Mouse (Mus musculus): ENCODE results near the gene Cfd. TPM values are rescaled to one million over a fixed set of nuclear protein-coding genes. Genes with fewer than 3 reads are reported as not detected.

The Cfd gene
- polyA plus RNA-seq, 1 experiment from 2014 or later = 4.2 TPM

DNA sequence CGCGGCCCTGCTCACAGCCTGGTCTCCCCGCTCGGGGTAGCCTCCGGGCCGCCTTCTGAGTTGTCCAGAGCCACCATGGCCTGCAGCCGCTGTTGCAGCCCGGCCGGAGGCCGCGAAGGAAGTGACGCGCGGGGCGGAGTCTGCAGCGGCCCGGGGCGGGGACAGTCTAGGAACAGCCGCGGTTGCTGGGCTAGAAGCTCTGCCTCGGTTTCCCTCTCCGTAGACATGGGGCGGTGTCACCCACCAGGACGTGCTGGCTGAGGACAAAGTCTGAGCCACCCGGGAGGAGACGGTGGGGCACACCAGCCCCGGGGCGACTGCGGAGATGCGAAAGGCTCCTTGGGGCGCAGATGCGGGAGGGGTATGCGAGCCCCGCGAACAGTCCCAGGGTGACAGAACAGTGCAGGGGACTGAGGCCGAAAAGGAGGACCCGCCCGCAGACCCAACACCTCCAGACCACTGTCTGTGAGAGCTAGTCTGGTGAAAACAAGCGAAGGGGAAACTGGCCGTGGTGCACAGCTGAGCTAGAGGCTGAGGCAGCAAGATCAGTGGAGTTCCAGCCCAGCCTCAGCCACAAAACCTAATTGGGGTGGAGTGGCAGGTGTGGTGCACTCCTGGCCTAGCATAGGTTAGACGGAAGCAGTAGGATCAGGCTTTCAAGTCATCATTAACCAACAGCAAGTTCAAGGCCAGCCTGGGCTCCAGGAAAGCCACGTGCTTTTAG is 26.3 kb downstream of the Cfd start, which contains the start of gene Kiss1r:
Gene Kiss1r, plus strand, starts transcription at position 164 of the 724 bp plus-strand sequence.
- DNase-seq (ENCODE audit: low spot score) = peak; percentile 80

DNA sequence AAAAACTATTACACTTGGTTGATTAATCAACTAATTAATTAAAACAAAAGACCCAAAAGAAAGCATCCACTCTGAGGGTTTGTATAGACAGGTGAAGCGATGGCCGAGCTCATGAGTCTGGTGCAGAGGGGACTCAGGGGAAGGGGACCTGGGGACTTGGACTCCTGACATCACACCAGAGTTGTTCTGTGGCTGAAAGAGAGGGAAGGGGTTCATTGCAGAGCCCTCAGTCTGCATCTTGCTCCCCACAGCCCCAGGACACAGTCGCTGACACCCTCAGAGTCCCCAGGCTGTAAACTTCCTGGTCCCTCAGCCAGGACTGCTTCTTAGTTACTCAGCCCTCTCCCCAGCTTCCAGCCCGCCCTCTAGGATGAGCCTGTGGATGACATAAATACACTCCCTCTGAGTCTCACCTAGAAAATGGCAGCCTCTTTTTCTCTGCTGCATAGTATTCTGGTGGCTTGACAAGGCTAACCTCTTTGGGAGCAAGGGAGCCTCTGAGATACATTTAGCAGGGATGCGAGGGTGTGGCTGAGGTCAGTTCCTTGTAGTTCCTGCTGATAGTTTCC is 27.0 kb downstream of the Cfd start:
- no peak for DNase-seq (ENCODE audit: low spot score)

DNA sequence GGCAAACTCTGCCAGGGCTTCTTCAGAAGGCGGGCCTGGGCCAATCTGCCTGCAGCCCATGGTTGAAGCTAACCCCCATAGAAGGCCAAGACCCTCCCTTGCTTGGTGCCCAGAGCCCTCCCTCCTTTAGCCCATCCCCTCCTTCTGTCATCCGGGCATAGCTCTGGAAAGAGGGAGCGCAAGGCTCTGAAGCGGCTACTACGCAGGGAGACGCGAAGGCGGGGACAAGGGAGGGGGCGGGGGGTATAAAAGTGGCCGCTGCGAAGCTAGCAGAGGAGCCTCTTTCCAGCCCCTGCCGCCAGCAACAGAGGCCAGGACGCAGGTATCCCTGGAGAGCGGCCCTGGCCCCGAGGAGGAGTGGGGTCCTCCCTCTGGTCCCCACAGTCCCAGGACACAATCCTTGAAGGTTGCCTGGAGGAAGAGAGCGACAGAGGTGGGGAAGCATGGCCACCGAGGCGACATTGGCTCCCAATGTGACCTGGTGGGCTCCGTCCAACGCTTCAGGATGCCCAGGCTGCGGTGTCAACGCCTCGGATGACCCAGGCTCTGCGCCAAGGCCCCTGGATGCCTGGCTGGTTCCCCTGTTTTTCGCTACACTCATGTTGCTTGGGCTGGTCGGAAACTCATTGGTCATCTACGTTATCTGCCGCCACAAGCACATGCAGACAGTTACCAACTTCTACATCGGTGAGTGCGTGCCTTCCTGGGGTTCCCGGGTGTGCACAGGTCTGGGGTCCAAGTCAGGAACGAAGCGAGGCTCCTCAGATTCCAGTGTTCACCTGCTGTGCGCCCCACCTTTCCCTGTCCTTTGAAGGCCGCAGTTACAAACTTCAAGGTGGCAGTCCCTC is 27.8 kb downstream of the Cfd start:
- DNase-seq (ENCODE audit: low spot score) = no peak

DNA sequence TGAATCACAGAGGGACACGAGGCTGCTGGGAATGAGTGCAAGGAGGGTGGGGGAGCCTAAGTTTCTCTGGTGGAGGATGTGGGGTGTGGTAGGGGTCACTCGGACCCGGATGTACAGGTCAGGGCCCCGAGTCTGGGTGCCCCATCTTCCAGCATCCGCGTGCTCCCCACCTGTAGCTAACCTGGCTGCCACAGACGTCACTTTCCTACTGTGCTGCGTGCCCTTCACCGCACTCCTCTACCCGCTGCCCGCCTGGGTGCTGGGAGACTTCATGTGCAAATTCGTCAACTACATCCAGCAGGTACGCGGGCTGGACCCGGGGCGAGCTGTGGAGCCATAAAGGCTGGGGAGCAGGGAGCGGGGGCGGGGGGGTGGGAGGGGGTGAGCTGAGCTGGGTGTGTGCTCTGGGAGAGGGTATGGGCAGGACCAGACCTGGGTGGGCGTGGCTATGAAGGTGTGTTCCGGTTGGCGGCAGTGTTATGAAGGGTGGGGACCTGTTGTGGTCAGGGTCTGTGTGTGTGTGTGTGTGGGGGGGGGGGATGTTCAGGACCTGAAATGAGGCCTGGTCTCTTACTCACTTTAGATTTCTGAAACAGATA is 28.7 kb downstream of the Cfd start:
- DNase-seq (ENCODE audit: low spot score) = no peak

DNA sequence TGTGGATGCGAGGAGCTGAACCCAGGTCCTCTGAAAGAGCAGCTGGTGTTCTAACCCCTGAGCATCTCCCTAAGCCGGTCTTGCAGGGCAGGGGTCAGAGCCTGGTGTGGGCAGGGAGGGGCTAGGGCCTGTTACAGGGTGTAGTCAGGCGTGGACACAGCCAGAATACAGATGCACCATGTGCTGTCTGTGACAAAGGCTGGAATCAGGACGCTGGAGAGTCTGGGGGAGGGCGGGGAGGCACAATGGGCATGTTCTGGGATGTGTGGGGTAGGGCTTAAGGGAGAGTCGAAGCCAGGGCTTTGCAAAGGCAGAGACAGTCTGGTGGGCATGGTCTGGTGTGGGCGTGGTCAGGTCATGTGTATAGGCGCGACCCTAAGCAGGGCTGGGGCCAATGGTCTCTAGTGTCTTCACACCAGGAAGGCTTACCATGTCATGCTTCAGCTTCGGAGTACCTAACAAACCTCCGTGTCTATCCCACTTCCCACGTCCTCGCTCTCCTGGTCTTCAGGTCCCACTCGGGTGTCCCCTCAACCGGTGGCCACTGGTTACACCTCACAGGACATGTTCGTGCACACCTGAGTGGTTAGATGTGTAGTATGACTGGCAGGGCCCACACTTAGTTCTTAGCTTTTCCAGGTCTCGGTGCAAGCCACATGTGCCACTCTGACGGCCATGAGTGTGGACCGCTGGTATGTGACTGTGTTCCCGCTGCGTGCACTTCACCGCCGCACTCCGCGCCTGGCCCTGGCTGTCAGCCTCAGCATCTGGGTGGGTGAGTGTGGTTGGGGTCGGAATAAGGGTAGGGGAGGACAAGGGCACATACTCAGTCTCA is 29.6 kb downstream of the Cfd start:
- no peak for DNase-seq (ENCODE audit: low spot score)

DNA sequence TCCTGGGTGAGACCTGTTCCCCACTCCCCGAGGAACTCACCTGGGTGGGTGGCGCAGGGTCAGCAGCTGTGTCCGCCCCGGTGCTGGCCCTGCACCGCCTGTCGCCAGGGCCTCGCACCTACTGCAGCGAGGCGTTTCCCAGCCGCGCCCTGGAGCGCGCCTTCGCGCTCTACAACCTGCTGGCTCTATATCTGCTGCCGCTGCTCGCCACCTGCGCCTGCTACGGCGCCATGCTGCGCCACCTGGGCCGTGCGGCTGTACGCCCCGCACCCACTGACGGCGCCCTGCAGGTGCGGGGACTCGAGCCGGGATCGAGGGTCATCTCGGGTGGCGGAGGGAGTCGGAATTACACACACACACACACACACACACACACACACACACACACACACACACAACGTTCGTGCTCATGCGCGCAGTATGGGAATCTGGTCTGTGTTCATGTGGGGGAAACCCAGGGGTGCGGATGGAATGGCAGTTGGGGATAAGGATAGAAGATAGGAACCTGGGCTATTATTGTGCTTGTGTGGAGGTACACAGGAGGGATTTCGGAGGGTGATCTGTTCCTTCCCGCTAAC is 30.4 kb downstream of the Cfd start, which contains the start of gene R3hdm4:
Gene R3hdm4, minus strand, starts transcription at position 251 of the 578 bp plus-strand sequence.
- peak; percentile 45 for DNase-seq (ENCODE audit: low spot score)

DNA sequence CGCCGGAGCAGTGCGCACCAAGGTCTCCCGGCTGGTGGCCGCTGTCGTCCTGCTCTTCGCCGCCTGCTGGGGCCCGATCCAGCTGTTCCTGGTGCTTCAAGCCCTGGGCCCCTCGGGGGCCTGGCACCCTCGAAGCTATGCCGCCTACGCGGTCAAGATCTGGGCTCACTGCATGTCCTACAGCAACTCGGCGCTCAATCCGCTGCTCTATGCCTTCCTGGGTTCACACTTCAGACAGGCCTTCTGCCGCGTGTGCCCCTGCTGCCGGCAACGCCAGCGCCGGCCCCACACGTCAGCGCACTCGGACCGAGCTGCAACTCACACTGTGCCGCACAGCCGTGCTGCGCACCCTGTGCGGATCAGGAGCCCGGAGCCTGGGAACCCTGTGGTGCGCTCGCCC is 30.9 kb downstream of the Cfd start:
- DNase-seq (ENCODE audit: low spot score) = no peak

DNA sequence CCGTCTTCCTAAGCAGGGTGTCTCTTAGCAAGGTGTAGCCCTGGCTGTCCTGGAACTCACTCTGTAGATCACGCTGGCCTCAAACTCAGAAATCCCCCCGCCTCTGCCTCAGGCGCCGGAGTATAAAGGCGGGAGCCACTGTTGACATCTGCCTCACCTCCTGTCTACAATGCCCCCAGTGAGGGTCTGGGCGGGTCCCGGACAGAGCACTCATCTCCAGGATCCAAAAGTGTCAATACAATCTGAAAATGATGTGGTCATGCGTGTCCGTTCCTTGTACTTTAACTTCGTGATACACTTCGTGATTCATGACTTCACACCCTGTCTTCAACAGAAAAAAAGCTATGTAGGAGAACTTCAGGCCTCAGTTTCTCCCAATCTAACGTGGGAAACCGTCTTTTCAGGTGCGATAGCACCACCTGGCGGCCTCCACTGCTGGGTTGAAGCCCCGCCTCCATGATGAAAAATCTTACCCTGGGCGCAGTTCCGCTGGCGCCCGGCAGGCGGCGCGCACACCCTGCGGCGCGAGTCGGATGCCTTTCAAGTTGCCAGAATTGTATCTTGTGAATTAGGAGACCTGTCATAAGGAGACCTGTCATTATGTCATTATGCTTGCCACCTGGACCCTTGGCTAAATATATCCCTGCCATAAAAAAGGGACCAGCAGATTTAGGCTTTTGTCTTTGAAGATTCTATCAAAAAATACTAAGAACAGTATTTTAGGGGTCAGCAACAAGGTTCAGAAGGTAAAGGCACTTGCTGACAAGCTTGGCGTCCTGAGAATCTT is 34.5 kb downstream of the Cfd start:
- peak; percentile 91 for DNase-seq (ENCODE audit: low spot score)

DNA sequence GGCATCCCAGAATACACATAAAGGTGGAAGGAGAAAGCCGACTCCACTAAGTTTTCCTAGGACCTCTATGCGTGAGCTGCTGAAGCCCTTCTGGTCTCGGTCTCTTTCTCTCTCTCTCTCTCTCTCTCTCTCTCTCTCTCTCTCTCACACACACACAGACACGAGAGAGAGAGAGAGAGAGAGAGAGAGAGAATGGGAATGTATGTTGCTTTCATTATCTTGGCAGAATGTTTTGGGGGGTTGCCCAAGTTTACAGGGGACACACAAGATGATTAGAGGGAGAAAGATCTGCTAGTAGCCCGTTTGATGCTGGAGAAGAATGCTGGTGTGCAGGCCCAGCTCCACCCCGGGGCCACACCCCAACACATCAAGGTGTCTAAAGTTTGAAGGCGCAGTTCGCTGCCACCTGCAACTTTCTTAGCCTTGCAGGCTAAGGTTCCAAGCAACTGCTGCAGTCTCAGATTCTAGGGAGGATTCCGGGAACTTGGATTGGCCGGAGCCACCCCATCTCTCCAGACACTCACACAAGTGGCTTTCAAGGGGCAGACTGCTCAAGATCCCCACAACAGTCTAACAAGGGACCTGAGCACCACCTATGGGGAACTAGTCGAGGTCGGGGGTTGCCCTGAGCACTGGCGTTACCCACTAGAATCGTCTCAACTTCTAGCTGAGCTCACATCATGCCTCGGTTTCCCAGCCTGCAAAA is 35.3 kb downstream of the Cfd start:
- DNase-seq (ENCODE audit: low spot score) = peak; percentile 42

DNA sequence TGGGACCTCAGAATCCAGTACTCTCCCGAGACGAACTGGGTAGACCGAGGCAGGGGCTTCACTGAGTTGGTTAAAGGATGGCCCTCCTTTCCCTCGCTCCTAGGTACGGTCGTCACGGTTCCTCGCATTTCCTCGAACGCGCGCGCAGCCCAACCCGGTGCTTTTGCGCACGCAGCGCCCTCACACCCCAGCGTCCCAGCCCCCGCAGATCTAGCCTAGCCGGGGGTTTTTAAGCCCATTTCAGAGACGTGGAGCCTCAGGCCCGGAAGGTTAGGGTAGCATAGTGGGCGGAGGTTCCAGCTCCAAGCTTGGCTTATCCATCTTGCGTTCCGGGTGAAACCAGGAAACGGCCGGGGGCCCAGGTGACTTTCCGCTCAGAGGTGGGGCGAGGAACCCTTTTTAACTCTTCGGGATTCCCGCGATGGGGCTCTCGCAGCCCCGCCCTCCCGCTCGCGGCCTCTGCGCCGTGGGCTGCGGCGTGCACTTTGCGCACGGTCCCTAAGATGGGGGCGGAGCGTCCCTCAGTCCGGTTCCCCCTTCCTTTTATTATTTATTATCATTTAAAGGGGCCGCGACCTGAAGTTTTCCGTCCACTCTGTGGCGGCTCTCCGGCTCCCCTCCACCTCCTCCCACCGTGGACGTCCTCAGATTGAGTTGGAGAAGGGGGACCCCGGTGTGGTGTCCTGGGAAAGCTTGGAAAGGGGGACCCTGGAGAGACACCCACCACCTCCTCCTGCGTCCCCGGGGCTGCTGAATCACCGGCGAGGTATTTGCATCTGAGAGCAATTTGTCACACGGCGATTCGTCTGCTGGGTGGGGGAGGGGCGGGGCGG is 36.1 kb downstream of the Cfd start, which contains the start of gene Arid3a:
Gene Arid3a, plus strand, starts transcription at position 553 of the 833 bp plus-strand sequence.
- peak; percentile 94 for DNase-seq (ENCODE audit: low spot score)

DNA sequence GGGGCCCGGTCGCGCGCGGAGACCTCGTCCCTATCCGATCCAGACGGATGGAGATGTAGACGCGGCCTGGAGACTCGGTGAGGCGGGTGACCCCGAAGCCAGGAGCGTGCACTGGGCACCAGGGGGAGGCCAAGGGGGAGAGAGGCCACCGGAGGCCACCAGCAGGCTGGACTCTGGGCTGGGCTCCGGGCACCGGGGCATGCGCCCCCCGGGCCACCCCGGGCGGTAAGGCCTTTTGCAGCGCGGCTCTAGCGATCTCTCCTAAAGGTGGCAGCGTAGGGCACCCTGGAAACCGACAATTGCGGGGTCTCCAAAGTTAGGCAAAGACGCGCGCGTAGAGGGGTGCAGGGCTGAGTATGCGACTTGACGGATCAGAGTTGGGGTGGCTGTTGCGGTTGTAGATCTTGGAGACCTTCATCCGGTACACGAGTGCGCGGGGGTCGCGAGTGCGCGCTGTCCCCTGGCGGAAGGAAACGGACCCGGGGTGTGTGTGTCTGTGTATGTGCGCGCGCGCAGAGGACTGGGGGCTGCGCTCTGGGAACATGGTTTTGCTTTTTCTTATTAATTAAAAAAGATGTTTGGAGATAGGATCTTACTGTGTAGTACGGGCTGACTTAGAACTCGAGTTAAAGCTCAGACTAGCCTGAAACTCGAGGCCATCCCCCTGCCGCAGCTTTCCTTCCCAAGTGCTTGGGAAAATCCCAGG is 36.8 kb downstream of the Cfd start:
- peak; percentile 89 for DNase-seq (ENCODE audit: low spot score)

DNA sequence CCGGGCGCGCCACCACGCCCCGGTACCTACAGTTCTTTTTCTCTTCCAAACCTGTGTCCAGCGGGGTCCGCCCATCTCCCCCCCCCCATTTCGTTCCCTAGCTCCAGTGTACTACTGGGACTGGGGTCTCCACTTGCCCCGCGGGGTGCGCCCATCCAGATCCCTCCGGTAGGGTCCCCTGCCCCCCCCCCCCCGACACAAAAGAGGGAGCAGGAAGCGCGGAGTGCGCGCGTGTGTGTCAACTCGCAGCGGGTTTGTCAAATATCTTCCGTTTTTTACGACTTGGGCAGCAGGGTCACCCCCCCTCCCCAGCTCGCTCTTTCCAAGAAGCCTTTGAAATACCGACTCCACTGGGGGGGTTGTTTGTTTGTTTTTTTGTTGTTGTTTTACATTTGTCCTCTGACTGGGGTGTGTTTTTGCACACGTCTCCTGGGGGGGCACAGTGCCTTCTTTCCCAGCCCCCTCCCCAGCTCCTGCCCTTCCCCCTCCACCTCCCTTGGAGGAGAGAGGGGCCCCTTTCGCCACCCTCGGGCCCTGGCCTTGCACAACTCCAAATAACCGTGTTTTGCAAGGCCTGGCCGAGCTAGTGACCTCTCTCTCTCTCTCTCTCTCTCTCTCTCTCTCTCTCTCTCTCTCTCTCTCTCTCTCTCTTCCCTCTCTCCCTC is 37.5 kb downstream of the Cfd start:
- DNase-seq (ENCODE audit: low spot score) = peak; percentile 58

DNA sequence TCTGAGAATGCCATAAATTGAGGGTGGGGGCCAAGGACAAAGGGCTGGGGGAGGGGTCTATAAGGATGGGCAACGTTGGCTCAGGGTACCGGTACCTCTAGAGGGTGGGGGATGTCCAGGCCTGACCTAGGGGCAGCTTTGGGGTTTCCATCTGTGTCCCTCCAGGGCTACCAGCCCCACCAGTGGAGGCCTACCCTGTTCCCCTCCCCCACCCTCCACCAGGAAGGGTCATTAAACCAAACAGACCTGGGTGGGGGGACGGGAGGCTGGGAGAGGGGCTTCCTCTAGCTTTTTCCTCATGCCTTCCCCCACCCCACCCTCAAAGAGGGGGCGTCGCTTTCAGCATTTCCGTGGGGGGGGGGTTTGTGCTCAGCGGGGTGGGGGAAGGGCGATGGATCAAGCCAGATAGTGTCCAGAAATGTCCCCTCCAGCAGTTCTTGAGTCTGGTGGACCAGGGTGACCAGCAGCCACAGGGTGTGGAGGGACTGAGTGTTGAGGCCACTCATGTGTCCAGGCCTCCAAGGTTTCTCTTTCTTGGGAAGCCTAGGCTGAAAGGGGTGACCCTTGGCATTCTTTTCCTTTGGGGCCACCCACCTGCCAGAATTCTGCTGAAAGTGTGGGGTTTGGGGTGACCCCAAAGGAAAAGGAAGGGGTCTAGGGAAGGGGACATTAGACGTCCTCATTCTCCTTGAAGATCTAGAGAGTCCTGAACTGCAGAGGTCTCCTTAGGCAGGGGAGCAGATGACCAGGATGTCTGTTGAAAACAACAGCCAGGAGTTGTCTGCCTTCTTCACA is 38.5 kb downstream of the Cfd start:
- no peak for DNase-seq (ENCODE audit: low spot score)

DNA sequence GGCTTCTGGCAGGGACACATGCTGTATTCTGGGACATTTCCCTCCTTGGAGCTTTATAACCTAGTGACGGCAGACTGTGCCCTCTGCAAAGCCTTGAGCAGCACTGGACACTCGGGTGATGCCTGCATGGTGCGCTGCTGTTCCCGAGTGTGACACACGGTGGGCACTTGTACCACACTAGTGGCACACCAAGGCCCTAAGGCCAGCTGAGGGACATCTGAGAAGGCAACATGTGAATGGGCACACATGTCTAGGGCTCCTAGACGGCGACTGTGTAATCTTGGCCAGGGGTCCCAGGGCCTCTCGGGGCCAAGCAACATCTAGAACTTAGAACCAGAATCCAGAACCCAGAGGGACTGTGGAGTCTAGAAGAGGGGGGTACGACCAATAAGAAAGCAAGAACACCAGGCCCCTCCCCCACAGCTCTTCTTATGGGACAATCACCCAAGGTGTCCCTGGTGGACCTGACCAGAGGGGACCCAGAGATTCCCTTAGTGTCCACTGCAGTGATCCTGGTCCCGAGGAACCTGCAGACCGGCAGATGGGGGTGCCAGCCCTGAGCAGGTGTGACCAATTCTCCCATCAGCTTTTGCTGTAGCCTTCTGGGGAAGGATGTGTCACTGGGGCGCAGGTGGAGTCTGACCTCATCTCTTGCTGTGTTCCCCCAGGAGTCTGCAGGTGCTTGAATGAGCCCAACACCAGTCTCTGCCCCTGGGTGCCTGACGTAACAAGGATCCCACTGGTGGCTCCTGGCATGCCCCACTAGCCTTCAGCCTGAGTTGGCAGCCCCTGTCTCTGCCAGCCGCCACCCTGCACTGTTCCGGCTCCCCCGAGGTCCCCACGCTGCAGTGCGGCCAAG is 39.5 kb downstream of the Cfd start:
- DNase-seq (ENCODE audit: low spot score) = no peak

DNA sequence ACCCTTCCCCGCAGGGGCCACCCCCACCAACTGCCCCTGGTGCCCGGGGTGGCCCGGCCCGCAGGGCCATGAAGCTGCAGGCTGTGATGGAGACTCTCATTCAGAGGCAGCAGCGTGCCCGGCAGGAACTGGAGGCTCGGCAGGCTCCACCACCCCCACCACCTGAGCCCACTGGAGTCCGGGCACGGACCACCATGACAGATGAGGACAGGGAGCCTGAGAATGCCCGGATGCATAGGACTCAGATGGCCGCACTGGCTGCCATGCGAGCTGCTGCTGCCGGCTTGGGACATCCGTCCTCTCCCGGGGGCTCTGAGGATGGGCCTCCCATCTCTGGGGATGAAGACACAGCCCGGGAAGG is 40.2 kb downstream of the Cfd start:
- DNase-seq (ENCODE audit: low spot score) = no peak
